Mouse (Mus musculus) megakaryocyte, embryonic 14.5 days (primary cell): ENCODE results near the gene Spice1.

ENCODE experiments used
- FLI1 ChIP-seq: IDR thresholded peaks from 2 replicates; pipeline ENCODE4 v1.6.1; 2012; ENCODE audit warnings: low read length, inconsistent platforms, mixed read lengths
- GATA1 ChIP-seq: IDR thresholded peaks from 3 replicates; pipeline ENCODE4 v1.6.1; 2012; ENCODE audit warnings: mixed read lengths, low read length, inconsistent platforms, borderline replicate concordance

GRCm38 (mm10) chr16:44421735-44422134, 74.8 kb downstream of the Spice1 start:
- TF ChIP-seq FLI1 (no peak), GATA1 (no peak)
